Mouse (Mus musculus): ENCODE measurements around the gene Exoc1.

The Exoc1 gene

GRCm38 (mm10) chr5:76529040-76529703, at the start of gene Exoc1:
Gene Exoc1 (plus strand): TSS chr5:76529311.
- peak; percentile 97 for DNase-seq

- no peak for DNase-seq
These were observed 45.3 kb upstream of the Exoc1 start, which contains the start of gene Gm7271 for GRCm38 (mm10) chr5:76483811-76484210. Gene Gm7271 (plus strand): TSS chr5:76484040.

GRCm38 (mm10) chr5:76495126-76495525, 34.0 kb upstream of the Exoc1 start:
- no peak for DNase-seq

GRCm38 (mm10) chr5:76522446-76522845, 6.7 kb upstream of the Exoc1 start:
- DNase-seq = no peak

GRCm38 (mm10) chr5:76524623-76525022, 4.5 kb upstream of the Exoc1 start:
- DNase-seq = peak; percentile 16

GRCm38 (mm10) chr5:76525066-76525465, 4.0 kb upstream of the Exoc1 start:
- DNase-seq = peak; percentile 14

GRCm38 (mm10) chr5:76525829-76526228, 3.3 kb upstream of the Exoc1 start:
- DNase-seq = no peak

- no peak for DNase-seq
These were observed 574 bp downstream of the Exoc1 start for GRCm38 (mm10) chr5:76529704-76530066.

GRCm38 (mm10) chr5:76533186-76533585, 4.1 kb downstream of the Exoc1 start:
- DNase-seq = peak; percentile 5

GRCm38 (mm10) chr5:76536231-76536630, 7.1 kb downstream of the Exoc1 start:
- DNase-seq = no peak

- DNase-seq = no peak
These were observed 8.5 kb downstream of the Exoc1 start for GRCm38 (mm10) chr5:76537578-76537977.

GRCm38 (mm10) chr5:76540181-76540580, 11.1 kb downstream of the Exoc1 start:
- peak; percentile 33 for DNase-seq

GRCm38 (mm10) chr5:76540842-76541241, 11.7 kb downstream of the Exoc1 start:
- no peak for DNase-seq

GRCm38 (mm10) chr5:76543200-76543599, 14.1 kb downstream of the Exoc1 start:
- DNase-seq = no peak

GRCm38 (mm10) chr5:76550426-76550825, 21.3 kb downstream of the Exoc1 start:
- no peak for DNase-seq

GRCm38 (mm10) chr5:76565321-76565720, 36.2 kb downstream of the Exoc1 start:
- DNase-seq = peak; percentile 86

- DNase-seq = no peak
These were observed 45.1 kb downstream of the Exoc1 start for GRCm38 (mm10) chr5:76574251-76574650.

- DNase-seq = no peak
These were observed 47.9 kb downstream of the Exoc1 start for GRCm38 (mm10) chr5:76577026-76577425.

- DNase-seq = no peak
These were observed 56.3 kb downstream of the Exoc1 start for GRCm38 (mm10) chr5:76585378-76585777.

- peak; percentile 93 for DNase-seq
These were observed 59.6 kb downstream of the Exoc1 start, which contains the start of gene Cep135 for GRCm38 (mm10) chr5:76588551-76589283. Gene Cep135 (plus strand): TSS chr5:76588698.

GRCm38 (mm10) chr5:76589311-76589710, 60.2 kb downstream of the Exoc1 start:
- no peak for DNase-seq

- DNase-seq = no peak
These were observed 60.9 kb downstream of the Exoc1 start for GRCm38 (mm10) chr5:76590009-76590408.

- DNase-seq = no peak
These were observed 62.8 kb downstream of the Exoc1 start for GRCm38 (mm10) chr5:76591885-76592284.

GRCm38 (mm10) chr5:76609702-76610370, 80.7 kb downstream of the Exoc1 start:
- no peak for DNase-seq

Measured in lung, postnatal 36 days (tissue).